Mouse (Mus musculus) cerebellum, postnatal 25 days (tissue): ENCODE results near the gene Arrb1.

Experiments used
- DNase-seq, 2 experiments: peaks; one replicate each; pipeline ENCODE4 v3.0.0; 2021; ENCODE audit warnings: mixed read lengths in 2 of 2

The Arrb1 gene

DNA sequence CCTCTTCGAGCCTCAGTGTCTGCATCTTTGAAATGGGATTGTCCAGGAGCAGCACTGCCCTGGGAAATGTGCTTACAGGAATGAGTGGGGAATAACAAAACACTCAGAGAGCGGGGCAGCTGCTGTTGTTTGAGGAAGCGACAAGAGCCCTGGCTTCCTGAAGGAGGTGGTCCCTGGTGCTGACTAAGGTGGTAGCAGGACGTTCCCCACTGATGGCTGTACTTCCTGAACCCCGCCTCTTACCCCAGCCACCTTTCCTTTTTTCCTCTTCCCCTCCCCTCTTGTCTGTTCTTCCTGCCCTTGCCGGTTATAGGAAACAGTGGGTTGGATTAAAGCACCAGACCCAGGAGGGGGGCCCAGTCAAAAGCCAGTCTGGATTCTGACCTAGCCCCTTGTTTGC, 45.0 kb downstream of the Arrb1 start:
- no peak for DNase-seq

GRCm38 (mm10) chr7:99582306-99582705, 47.0 kb downstream of the Arrb1 start:
- DNase-seq, result no peak

DNA sequence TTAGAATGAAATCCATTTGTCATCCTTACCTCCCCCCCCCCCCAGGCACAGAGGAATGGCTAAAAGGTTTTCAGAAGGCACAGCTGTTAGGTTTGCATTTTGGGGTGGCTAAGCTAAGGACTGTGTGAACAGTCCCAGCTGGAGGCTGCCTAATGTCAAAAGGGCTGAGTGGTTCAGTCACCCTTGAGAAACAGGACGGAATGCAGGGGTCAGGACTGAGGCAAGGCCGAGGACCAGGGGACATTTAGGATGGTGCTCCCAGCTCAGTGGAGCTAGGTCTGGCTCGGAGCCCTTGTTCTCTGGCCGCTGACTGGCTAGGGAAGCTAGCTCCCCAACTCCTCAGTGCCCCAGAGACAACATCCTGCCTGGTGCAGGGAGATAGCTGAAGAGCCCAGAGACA, 47.6 kb downstream of the Arrb1 start:
- no peak for DNase-seq

GRCm38 (mm10) chr7:99583625-99584024, 48.4 kb downstream of the Arrb1 start:
- no peak for DNase-seq

DNA sequence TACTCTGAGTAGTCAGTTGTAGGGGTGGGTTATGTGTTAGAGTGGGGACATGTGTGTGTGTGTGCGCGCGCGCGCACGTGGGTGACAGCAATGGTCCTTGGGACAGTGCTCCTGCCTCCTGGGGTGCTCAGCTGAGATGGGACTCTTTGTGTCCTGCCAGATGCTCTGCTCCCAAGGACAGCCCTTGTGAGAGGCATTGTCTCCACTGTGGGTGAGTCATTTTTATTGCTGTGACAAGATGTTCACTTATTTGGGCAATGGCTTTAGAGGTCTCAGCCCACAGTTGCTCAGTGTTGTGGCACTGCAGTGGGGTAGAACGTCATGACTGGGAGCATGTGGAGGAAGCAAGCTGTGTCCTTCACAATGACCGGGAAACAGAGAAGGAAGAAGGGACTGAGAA, 50.7 kb downstream of the Arrb1 start:
- DNase-seq, result no peak

GRCm38 (mm10) chr7:99590064-99590463, 54.8 kb downstream of the Arrb1 start:
- DNase-seq, result peak; percentile 81 to 89

DNA sequence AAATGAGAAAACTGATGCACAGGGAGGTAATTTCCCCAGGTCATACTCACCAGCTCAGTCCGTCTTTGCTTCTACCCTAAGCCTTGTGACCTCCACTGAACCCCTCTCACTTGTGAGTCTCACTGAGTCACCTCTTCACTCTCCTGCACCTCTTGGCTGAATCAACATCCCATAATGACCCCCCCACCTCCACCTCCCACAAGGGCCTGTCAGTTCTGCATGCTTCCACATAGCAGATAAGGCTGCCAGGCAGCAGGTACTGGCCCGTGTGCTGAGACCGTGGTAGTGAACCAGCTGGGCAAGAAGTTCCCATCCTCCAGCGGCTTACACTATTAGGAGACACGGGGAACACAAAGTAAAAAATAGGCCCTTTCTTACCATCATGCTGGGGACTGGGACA, 55.4 kb downstream of the Arrb1 start:
- no peak for DNase-seq

DNA sequence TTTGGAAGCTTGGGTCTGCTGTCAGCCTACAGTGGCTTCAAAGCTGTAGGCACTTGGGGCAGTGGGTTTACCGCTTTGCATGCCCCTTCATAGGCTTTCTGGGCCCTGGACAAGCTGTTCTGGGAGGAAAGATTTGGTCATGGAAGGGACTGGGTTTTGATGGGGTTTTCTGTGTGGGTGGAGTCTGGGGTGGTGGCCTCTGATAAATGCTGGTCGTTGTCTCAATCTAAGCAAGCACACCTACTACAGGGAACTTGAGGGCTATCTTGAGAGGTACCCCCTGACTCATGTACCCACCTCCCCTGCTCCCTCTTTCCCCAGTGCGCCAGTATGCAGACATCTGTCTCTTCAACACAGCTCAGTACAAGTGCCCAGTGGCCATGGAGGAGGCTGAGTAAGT, 57.4 kb downstream of the Arrb1 start:
- DNase-seq, result no peak

GRCm38 (mm10) chr7:99593868-99594803, 58.9 kb downstream of the Arrb1 start:
- DNase-seq, result no peak

DNA sequence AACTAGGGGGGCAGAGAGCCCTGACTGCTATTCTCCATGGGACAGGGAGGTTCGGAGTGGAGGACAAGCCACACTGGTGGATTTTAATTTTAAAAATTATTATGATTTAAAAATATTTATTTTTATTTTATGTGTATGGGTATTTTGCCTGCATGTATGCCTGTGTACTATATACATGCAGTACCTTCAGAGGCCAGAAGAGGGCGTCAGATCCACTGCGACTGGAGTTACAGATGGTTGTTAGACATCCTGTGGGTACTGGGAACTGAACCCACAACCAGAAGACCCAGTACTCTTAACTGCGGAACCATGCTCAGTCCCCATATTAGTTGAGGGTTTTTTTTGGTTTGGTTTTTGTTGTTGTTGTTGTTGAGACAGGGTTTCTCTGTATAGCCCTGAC, 63.5 kb downstream of the Arrb1 start:
- no peak for DNase-seq

GRCm38 (mm10) chr7:99603875-99604662, 68.8 kb downstream of the Arrb1 start:
- DNase-seq, result no peak

DNA sequence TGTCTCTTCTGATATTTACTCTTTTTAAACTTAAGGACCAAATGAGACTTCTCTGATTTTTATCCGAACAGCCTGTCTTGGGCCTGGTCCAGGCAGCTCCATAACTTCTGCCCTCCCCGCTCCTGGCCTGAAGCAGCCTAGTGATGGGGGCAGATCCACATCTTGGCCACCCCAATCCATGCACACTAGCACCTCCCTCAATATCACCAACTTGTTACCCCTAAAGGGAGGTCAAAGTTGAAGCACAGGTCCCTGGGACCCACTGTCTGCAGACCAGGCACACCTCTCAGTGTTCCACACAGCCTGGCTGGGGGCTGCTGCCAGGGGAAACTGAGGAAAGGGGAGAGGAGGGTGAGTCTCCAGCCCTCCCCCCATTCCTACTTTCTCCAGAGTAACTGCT, 69.8 kb downstream of the Arrb1 start:
- DNase-seq, result no peak

- DNase-seq, result no peak
These were observed 71.0 kb downstream of the Arrb1 start for GRCm38 (mm10) chr7:99606303-99606702.

GRCm38 (mm10) chr7:99606766-99607165, 71.5 kb downstream of the Arrb1 start:
- DNase-seq, result no peak

DNA sequence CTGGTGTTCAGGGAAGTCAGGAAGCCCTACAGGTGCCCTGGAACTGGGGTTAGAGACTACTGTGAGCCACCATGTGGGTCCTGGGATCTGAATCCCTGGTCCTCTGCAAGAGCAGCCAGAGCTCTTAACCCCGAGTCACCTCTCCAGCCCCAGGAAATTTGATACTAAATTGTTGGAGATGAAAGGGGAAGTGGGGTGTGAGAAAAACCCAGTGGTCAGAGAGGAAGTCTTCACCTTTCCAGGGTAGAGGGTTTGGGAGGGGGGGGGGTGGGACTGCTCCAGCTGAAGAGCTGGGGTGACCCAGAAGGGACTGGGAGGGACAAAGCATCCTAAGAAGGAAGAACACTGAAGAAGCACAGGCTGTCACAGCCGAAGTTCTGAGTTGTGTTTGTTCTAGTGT, 72.4 kb downstream of the Arrb1 start:
- no peak for DNase-seq

GRCm38 (mm10) chr7:99618264-99618663, 83.0 kb downstream of the Arrb1 start:
- DNase-seq, result no peak

GRCm38 (mm10) chr7:99618860-99619259, 83.6 kb downstream of the Arrb1 start:
- DNase-seq, result peak; percentile 49 to 75

- peak; percentile 81 to 88 for DNase-seq
These were observed 90.6 kb downstream of the Arrb1 start for GRCm38 (mm10) chr7:99625722-99626375.

- peak in 1 of 2 experiments; percentile 50 for DNase-seq
These were observed 91.4 kb downstream of the Arrb1 start, which contains the start of gene Tpbgl for GRCm38 (mm10) chr7:99626376-99627270. Gene Tpbgl (minus strand): TSS chr7:99627103.

- no peak for DNase-seq
These were observed 92.1 kb downstream of the Arrb1 start for GRCm38 (mm10) chr7:99627366-99627765.

DNA sequence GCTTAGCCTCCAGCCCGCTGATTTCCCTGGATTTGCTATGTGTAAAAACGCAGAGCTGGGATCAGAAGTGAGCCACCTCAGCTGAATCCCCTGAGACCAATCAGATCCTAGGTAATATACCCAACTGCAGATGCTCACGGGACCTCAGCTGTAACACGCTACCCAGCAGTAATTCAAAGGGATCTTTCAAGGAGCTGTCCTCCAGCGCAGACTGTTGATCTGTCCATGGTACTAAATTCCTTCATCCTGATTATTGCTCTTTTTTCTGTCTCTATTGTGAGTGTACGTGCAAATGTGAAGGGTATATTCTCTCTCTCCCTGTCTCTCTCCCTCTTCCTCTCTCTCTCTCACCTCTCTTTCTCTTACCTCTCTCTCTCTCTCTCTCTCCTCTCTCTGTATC, 97.0 kb downstream of the Arrb1 start:
- DNase-seq, result no peak
